Mouse (Mus musculus) ES-Bruce4 (cell line): Measurements from ENCODE around the gene Tbc1d7.

Experiments used
- CTCF ChIP-seq: IDR thresholded peaks from one replicate; pipeline ENCODE4 v1.8.1; 2011; ENCODE audit warnings: low read depth, low read length
- EP300 ChIP-seq: IDR thresholded peaks from 2 replicates; pipeline ENCODE4 v1.6.1; 2011; ENCODE audit warnings: low read depth, low read length; ENCODE audit not compliant: insufficient read depth
- POLR2A ChIP-seq: IDR thresholded peaks from one replicate; pipeline ENCODE4 v1.8.1; 2011; ENCODE audit warnings: low read length; ENCODE audit not compliant: insufficient read depth

GRCm38 (mm10) chr13:43191290-43191689 lies 20.0 kb upstream of the Tbc1d7 start:
- no peak for TF ChIP-seq POLR2A
- no peak for TF ChIP-seq CTCF
- no peak for TF ChIP-seq EP300
